Mouse (Mus musculus) liver, embryonic 14.5 days (tissue): ENCODE measurements around the gene Rbm6.
A peak's percentile ranks its signal among the peaks of the same experiment; 100 is the strongest.

Experiments used
- CTCF ChIP-seq: IDR thresholded peaks from 2 replicates; pipeline ENCODE4 v1.5.1; 2016; ENCODE audit warnings: antibody characterized with exemption, low read depth, control low read depth
- EP300 ChIP-seq: IDR thresholded peaks from 2 replicates; pipeline ENCODE4 v1.6.1; 2016; ENCODE audit warnings: antibody characterized with exemption, low read depth

GRCm38 (mm10) chr9:107810985-107811384 is 62.1 kb downstream of the Rbm6 start:
- TF ChIP-seq CTCF (no peak), EP300 (peak; percentile 18; the same call in 1 of the 2 replicates)
